In the genomic region with DNA sequence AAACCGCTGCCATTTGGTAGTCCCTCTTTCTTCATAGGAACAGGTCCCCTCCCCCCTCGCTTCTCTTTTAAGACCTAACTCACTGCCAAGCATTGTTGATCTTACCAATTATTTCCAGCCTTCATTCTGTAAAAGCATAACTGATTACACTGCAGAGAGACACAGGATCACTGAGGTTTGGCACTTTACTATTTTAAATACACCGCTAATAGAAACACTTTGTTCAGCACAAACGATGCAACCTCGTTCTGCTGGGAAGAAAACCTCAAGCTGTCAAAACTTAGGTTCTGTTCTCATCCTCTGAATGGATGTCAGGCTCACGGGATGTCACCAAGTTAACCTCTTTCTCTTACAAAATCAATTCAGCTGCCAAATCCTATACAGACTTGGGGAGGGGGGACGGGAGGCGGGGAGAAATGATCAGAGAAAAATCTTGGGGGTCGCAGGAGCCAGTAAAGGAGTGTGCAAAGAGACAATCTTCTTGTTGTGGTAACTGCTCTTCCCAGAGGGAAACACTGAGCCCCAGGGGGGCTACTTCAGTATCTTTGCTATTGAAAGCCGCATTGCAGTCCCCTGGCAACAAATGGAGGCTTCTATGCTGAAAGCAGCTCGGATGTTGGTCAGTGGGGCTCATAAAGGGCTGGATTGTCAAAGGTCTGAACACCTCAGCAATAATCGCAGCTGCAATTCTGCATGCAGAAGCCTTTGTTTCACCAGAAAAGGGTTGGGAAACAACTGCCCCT, we compare ENCODE assay signal across 8 mouse cellular contexts. TPM values are rescaled to one million over a fixed set of nuclear protein-coding genes. Genes with fewer than 3 reads are reported as not detected.
DNase-seq lines count a peak whose midpoint lies in the region; ATAC-seq lines count a peak whose summit lies in the region.

No protein-coding gene starts in this region.

- peak overlapping the region; percentile 34 for H3K9ac ChIP-seq in heart, embryonic 12.5 days
- H3K9ac ChIP-seq in forebrain, embryonic 13.5 days = peak overlapping the region; percentile 63
- H3K9ac ChIP-seq in midbrain, embryonic 11.5 days (ENCODE audit: low read length) = peak overlapping the region; percentile 47

- no peaks in the 10 kb centered on the region for H3K9me3 ChIP-seq in heart, embryonic 12.5 days (replicated peaks)
- no peaks in the 10 kb centered on the region for H3K9me3 ChIP-seq in forebrain, embryonic 13.5 days (replicated peaks)
- no peaks in the 10 kb centered on the region for H3K9me3 ChIP-seq in midbrain, embryonic 11.5 days (ENCODE audit: control insufficient read depth, low read length)

- DNase-seq in heart, adult 9 months (ENCODE audit: low spot score in 2 of 2) = no peak
- peak; percentile 23 for DNase-seq in ZHBTc4 (ENCODE audit: low read depth, low spot score)
- peak; percentile 97 for DNase-seq in midbrain, embryonic 11.5 days (ENCODE audit: low spot score, missing footprints)
- DNase-seq in lung, postnatal 36 days = no peak
- DNase-seq in adrenal gland, postnatal 36 days = no peak

- H3K4me3 ChIP-seq in heart, embryonic 12.5 days = peak overlapping the region; percentile 41
- H3K4me3 ChIP-seq in forebrain, embryonic 13.5 days = peak overlapping the region; percentile 39
- peak overlapping the region; percentile 19 for H3K4me3 ChIP-seq in midbrain, embryonic 11.5 days (ENCODE audit: low read depth, low read length)

- no peak for ATAC-seq in heart, embryonic 12.5 days (ENCODE audit: insufficient number of reproducible peaks, low FRiP score)
- peak; percentile 74 for ATAC-seq in forebrain, embryonic 13.5 days
- ATAC-seq in midbrain, embryonic 11.5 days (ENCODE audit: low FRiP score) = peak; percentile 92
- ATAC-seq in erythroid progenitor cell, adult 5-6 weeks (replicated peaks; ENCODE audit: low FRiP score, poor library complexity, severe bottlenecking) = no peak

- no peaks in the 10 kb centered on the region for H3K36me3 ChIP-seq in heart, embryonic 12.5 days
- H3K36me3 ChIP-seq in forebrain, embryonic 13.5 days (ENCODE audit: poor library complexity, severe bottlenecking) = no peaks in the 10 kb centered on the region
- no peaks in the 10 kb centered on the region for H3K36me3 ChIP-seq in midbrain, embryonic 11.5 days (ENCODE audit: control insufficient read depth, insufficient read depth, low read length)

- no peaks in the 10 kb centered on the region for H3K27me3 ChIP-seq in heart, embryonic 12.5 days (replicated peaks)
- H3K27me3 ChIP-seq in forebrain, embryonic 13.5 days = no peaks in the 10 kb centered on the region
- no peaks in the 10 kb centered on the region for H3K27me3 ChIP-seq in midbrain, embryonic 11.5 days (ENCODE audit: control insufficient read depth, insufficient read depth, low read length)

- H3K4me1 ChIP-seq in heart, embryonic 12.5 days (replicated peaks) = no peaks in the 10 kb centered on the region
- peaks cover 10% of the 10 kb centered on the region; the same call in 1 of the 2 replicates for H3K4me1 ChIP-seq in forebrain, embryonic 13.5 days
- peaks cover 8% of the 10 kb centered on the region for H3K4me1 ChIP-seq in midbrain, embryonic 11.5 days (ENCODE audit: control insufficient read depth, insufficient read depth, low read length)

- peak overlapping the region; percentile 71 for H3K4me2 ChIP-seq in heart, embryonic 12.5 days
- peak overlapping the region; percentile 69 for H3K4me2 ChIP-seq in forebrain, embryonic 13.5 days
- H3K4me2 ChIP-seq in midbrain, embryonic 11.5 days = peak overlapping the region; percentile 44

- H3K27ac ChIP-seq in heart, embryonic 12.5 days (ENCODE audit: poor library complexity, severe bottlenecking) = no peak overlapping the region
- peak overlapping the region; percentile 72 for H3K27ac ChIP-seq in forebrain, embryonic 13.5 days
- H3K27ac ChIP-seq in midbrain, embryonic 11.5 days (ENCODE audit: low read depth, low read length) = peak overlapping the region; percentile 70

- WGBS in heart, embryonic 12.5 days = 10% methylated on average over 12 of the region's 12 CpGs
- WGBS in forebrain, embryonic 13.5 days = under 1% methylated on average over 12 of the region's 12 CpGs
- WGBS in midbrain, embryonic 11.5 days = 2% methylated on average over 12 of the region's 12 CpGs

RNA-seq across cellular contexts. Expression of a gene that starts 30.9 kb away (rescaled TPM):
- 122 and 132 TPM in 2 replicates for polyA plus RNA-seq in heart, embryonic 12.5 days (2016; fragmentation: Nextera tagmentation; extraction: Ambion mirVana)
- 139 and 142 TPM in 2 replicates for polyA plus RNA-seq in forebrain, embryonic 13.5 days (2015; fragmentation: Nextera tagmentation; extraction: Ambion mirVana)
- 153 TPM in 2 replicates for polyA plus RNA-seq in midbrain, embryonic 11.5 days (2014; fragmentation: Nextera tagmentation; extraction: Ambion mirVana)
- 6.3 and 15.5 TPM in 2 replicates for total RNA-seq in erythroid progenitor cell, adult 5-6 weeks (2015; ENCODE audit: low replicate concordance)
- 15.0 and 24.7 TPM in 2 replicates for total RNA-seq in erythroid progenitor cell, adult 5-6 weeks (2017; ENCODE audit: low replicate concordance)
- total RNA-seq in adrenal gland, postnatal 36 days (2021) = 100 to 1,000 TPM; 140 to 142 TPM

Comparison
In these comparisons a context has a peak if more than half of its experiments do, and no peak if none do; other contexts are left out.
1. ATAC-seq: peak in forebrain, embryonic 13.5 days (single experiment) and midbrain, embryonic 11.5 days (single experiment); none in heart, embryonic 12.5 days (single experiment) and erythroid progenitor cell, adult 5-6 weeks (single experiment).
2. DNase-seq: peak in ZHBTc4 (single experiment) and midbrain, embryonic 11.5 days (single experiment); none in heart, adult 9 months (0 of 2), lung, postnatal 36 days (single experiment) and adrenal gland, postnatal 36 days (0 of 2).
3. Peak in every context shown above with its lines, with median percentiles within 50 percentile points of each other: H3K4me2 ChIP-seq, H3K4me3 ChIP-seq and H3K9ac ChIP-seq.